Mouse (Mus musculus) liver, postnatal 0 days (tissue): ENCODE measurements around the gene Qk. TPM values are rescaled to one million over a fixed set of nuclear protein-coding genes. Genes with fewer than 3 reads are reported as not detected.

Experiments used
- ATAC-seq: fragments of 200-750 bp; cut with Nextera tagmentation; 2 replicates; pipeline ENCODE4 v1.8.0; 2017; ENCODE audit warnings: mild to moderate bottlenecking, moderate library complexity
- DNase-seq: peaks from one replicate; pipeline ENCODE4 v3.0.0-alpha.2; 2016
- H3K27ac ChIP-seq: fragments of 300-500 bp; sonication (generic); 2 replicates; pipeline ENCODE4 v1.5.1; 2014; ENCODE audit warnings: antibody characterized with exemption, moderate library complexity, mild to moderate bottlenecking, low read depth
- H3K27me3 ChIP-seq: fragments of 300-500 bp; sonication (generic); 2 replicates; pipeline ENCODE4 v1.6.1; 2014; ENCODE audit warnings: low read length, control low read depth, mixed read lengths; ENCODE audit not compliant: insufficient read depth
- H3K36me3 ChIP-seq: fragments of 300-500 bp; sonication (generic); replicated peaks from 2 replicates; pipeline ENCODE4 v1.6.1; 2014; ENCODE audit warnings: mild to moderate bottlenecking, control low read depth, low read length, moderate library complexity, mixed read lengths; ENCODE audit not compliant: insufficient read depth
- H3K4me1 ChIP-seq: fragments of 300-500 bp; sonication (generic); 2 replicates; pipeline ENCODE4 v1.6.1; 2014; ENCODE audit warnings: antibody characterized with exemption, mild to moderate bottlenecking, control low read depth; ENCODE audit not compliant: insufficient read depth
- H3K4me2 ChIP-seq: fragments of 300-500 bp; sonication (generic); 2 replicates; pipeline ENCODE4 v1.6.1; 2014; ENCODE audit warnings: low read depth, mild to moderate bottlenecking, low read length, moderate library complexity, mixed read lengths
- H3K4me3 ChIP-seq: fragments of 300-500 bp; sonication (generic); 2 replicates; pipeline ENCODE4 v1.5.1; 2014; ENCODE audit warnings: low read depth, low read length
- H3K9ac ChIP-seq: fragments of 300-500 bp; sonication (generic); replicated peaks from 2 replicates; pipeline ENCODE4 v1.6.1; 2014; ENCODE audit warnings: mild to moderate bottlenecking, moderate library complexity
- H3K9me3 ChIP-seq: fragments of 300-500 bp; sonication (generic); 2 replicates; pipeline ENCODE4 v1.6.1; 2016; ENCODE audit warnings: mild to moderate bottlenecking, control low read depth, low read length, mixed read lengths
- CTCF ChIP-seq: sonication (generic); IDR thresholded peaks from 2 replicates; pipeline ENCODE4 v1.5.1; 2016; ENCODE audit warnings: antibody characterized with exemption, low read depth
- EP300 ChIP-seq: IDR thresholded peaks from 2 replicates; pipeline ENCODE4 v1.6.1; 2016; ENCODE audit warnings: antibody characterized with exemption, low read depth, mild to moderate bottlenecking
- WGBS: fragments of 180-500 bp; shearing (Covaris S2); extraction: QIAGEN DNeasy Blood & Tissue Kit; methylation state at CpG from one replicate; pipeline ENCODE4 v1.1.7; 2014; ENCODE audit not compliant: insufficient replicate concordance; 5-methylcytosine and 5-hydroxymethylcytosine counted together
- polyA plus RNA-seq: library from polyadenylated mRNA; unstranded; fragments of >200 nt; fragmentation: Nextera tagmentation; extraction: Ambion mirVana; gene quantifications from 2 replicates; pipeline ENCODE4 v1.2.1, GENCODE M21; 2015

Qk gene
- polyA plus RNA-seq, 1 experiment from 2014 or later: 9.9 TPM

DNA sequence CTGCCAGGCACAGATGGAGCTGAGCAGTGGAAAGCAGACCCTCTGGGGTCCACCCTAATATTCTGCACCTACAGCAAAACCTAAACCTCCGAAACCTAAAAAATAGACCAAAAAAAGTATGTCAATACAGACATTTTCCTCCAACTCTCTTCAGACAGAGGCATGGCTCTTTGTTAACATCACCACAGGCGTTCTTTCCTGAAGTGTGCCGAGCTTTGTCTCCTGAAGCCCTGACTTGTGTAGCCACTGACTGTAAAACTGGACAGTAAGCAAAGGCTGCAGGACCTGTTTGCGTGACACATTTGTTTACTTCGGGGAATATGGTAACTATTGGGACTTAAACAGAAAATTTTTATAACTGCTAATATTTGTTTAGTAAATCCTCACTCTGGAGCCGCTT lies 137.9 kb downstream of the Qk start:
- no peak for TF ChIP-seq EP300
- no peak for TF ChIP-seq CTCF
- Histone ChIP-seq H3K27ac (no peak overlapping the region), H3K27me3 (no peaks in the 10 kb centered on the region), H3K4me3 (no peak overlapping the region), H3K36me3 (no peaks in the 10 kb centered on the region), H3K9me3 (no peaks in the 10 kb centered on the region), H3K9ac (no peak overlapping the region), H3K4me1 (no peaks in the 10 kb centered on the region), H3K4me2 (no peak overlapping the region)
- DNase-seq: no peak
- 78% methylated on average over 6 of the region's 6 CpGs for WGBS
- ATAC-seq: no peak

DNA sequence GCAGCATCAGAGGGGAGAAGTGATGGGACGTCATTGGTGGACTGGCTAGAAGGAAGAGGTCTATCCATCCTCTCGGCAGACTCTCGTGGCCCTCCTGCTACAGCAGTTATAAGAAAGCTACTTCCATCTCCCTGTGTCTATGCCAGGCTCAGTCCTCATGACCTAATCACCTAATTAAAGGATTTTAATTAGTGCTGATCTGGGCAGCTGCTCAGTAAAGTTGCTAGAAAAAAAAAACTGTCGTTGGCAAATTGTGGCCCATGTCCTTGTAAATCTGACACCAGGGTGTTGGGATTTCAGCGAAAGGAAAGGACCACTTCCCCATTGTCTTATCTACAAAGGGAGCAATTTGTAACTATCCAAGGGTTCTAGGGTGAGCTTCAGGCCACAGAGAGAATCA lies 142.6 kb downstream of the Qk start:
- Histone ChIP-seq H3K4me3 (no peak overlapping the region), H3K27me3 (no peaks in the 10 kb centered on the region), H3K36me3 (no peaks in the 10 kb centered on the region), H3K4me2 (no peak overlapping the region), H3K27ac (no peak overlapping the region), H3K9me3 (no peaks in the 10 kb centered on the region), H3K4me1 (no peaks in the 10 kb centered on the region), H3K9ac (no peak overlapping the region)
- no peak for ATAC-seq
- 47% methylated on average over 5 of the region's 5 CpGs for WGBS
- no peak for DNase-seq
- TF ChIP-seq CTCF (no peak), EP300 (no peak)

DNA sequence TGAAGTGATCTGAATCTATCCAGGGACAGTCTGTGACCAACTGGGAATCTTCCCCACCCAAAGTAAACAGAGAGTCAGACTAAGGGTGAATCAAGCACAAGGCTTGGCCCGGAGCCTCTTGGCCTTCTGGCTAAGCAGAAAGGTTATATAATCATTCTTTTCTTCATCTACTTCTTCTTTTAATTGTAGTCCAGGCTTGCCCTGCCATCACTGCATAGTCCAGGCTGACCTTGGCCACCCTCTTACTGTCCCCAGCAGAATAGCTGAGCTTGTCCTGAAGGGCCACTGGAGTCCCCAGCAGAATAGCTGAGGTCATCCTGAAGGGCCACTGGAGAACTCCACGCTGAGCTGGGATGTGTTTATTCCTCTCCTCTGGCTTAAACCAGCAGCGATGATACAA lies 158.4 kb downstream of the Qk start:
- Histone ChIP-seq H3K4me2 (no peak overlapping the region), H3K27me3 (no peaks in the 10 kb centered on the region), H3K36me3 (no peaks in the 10 kb centered on the region), H3K27ac (no peak overlapping the region), H3K9ac (no peak overlapping the region), H3K9me3 (0 out of 2 replicates have a peak, but pooled peaks cover 2% of the 10 kb centered on the region), H3K4me3 (no peak overlapping the region), H3K4me1 (no peaks in the 10 kb centered on the region)
- DNase-seq: no peak
- no peak for ATAC-seq
- TF ChIP-seq EP300 (no peak), CTCF (no peak)
- WGBS: 80% methylated on average over 3 of the region's 3 CpGs

DNA sequence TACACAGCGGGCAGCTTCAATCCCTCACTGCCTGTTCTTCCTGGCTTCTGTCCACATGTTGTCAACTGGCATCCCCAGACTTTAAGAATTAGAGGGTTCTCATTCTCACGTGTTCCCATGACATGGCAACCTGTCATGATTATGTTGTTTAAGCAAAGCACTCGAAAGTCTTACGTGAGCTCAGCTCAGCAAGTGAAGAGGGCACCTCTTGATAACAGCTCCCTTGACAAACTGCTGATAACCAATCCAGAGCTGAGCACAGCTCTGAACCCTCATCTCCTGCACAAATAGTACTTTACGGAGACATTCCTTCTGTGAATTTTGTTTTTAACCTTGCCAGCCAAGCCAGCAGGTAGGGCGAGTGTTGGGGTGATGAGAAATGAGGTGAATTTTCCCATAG lies 159.2 kb downstream of the Qk start:
- H3K9ac ChIP-seq: no peak overlapping the region
- H3K9me3 ChIP-seq: peaks cover 2% of the 10 kb centered on the region; the same call in 1 of the 2 replicates
- H3K4me1 ChIP-seq: no peaks in the 10 kb centered on the region
- WGBS: 69% methylated on average over 6 of the region's 6 CpGs
- TF ChIP-seq CTCF (no peak), EP300 (no peak)
- no peak overlapping the region for H3K4me3 ChIP-seq
- ATAC-seq (no peak), DNase-seq (no peak)
- no peaks in the 10 kb centered on the region for H3K36me3 ChIP-seq
- no peak overlapping the region for H3K27ac ChIP-seq
- H3K4me2 ChIP-seq: no peak overlapping the region
- H3K27me3 ChIP-seq: no peaks in the 10 kb centered on the region

DNA sequence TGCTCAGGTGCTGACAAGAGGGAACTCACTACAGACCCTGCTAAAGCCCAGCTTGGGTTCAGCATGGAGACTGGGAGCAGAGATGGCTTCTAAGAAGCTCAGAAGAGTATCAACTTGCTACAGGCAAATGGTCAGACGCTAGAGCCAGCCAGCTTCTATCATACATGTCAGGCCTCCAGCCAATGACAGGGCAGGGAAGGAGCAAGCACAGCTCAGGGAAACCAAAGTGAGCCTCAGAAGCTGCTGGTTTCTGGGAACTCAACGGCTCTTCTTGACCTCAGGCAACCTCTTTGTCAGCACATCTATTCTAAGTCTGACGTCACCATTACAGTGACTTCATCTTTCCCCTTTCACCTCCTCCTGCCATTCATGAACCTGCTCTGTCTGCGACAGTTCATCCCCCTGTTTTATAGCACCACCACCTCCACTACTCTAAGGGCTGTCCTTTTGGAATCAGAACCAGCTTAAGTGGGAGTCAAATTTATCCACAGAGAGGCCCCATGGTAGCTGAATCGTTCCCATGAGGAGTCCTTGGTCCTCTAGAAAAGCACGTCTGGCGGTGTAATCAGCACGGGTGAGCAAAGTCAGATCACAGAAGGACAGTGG lies 166.7 kb downstream of the Qk start:
- TF ChIP-seq EP300 (no peak), CTCF (no peak)
- DNase-seq (no peak), ATAC-seq (no peak)
- H3K36me3 ChIP-seq: no peaks in the 10 kb centered on the region
- no peak overlapping the region for H3K27ac ChIP-seq
- H3K4me2 ChIP-seq: no peak overlapping the region
- 65% methylated on average over 8 of the region's 8 CpGs for WGBS
- no peaks in the 10 kb centered on the region for H3K27me3 ChIP-seq
- no peak overlapping the region for H3K9ac ChIP-seq
- H3K4me1 ChIP-seq: no peaks in the 10 kb centered on the region
- H3K4me3 ChIP-seq: no peak overlapping the region
- peaks cover 2% of the 10 kb centered on the region; the same call in 1 of the 2 replicates for H3K9me3 ChIP-seq
